Mouse (Mus musculus): ENCODE measurements around the gene Npr1. TPM values are rescaled to one million over a fixed set of nuclear protein-coding genes. Genes with fewer than 3 reads are reported as not detected.

Gene Npr1
- total RNA-seq, 2 experiments from 2014 or later: 35.4 to 37.8 TPM

- peak; percentile 37 to 48 for DNase-seq
- intact Hi-C loops (cut with DNase I): loop anchor here (1.0 kb wide), 1 partner anchor 12 kb away; the partner anchor contains the start of gene Ints3
These were observed 20.1 kb downstream of the Npr1 start for GRCm38 (mm10) chr3:90445417-90446200.

- intact Hi-C loops (cut with DNase I): no loop called here
- no peak for DNase-seq
These were observed 21.7 kb downstream of the Npr1 start for GRCm38 (mm10) chr3:90443977-90444376.

GRCm38 (mm10) chr3:90440756-90441155, 24.9 kb downstream of the Npr1 start:
- DNase-seq: no peak
- intact Hi-C loops (cut with DNase I): no loop called here

GRCm38 (mm10) chr3:90437131-90437530, 28.5 kb downstream of the Npr1 start:
- DNase-seq: no peak
- intact Hi-C loops (cut with DNase I): no loop called here

GRCm38 (mm10) chr3:90434073-90434730, 31.5 kb downstream of the Npr1 start:
- intact Hi-C loops (cut with DNase I): loop anchor here (5.0 kb wide), 1 partner anchor 33 kb away; the partner anchor contains the start of gene Npr1
- DNase-seq: no peak

GRCm38 (mm10) chr3:90433381-90434020, 32.2 kb downstream of the Npr1 start, which contains the start of gene Ints3:
Gene Ints3, minus strand, starts transcription at chr3:90433622.
- intact Hi-C loops (cut with DNase I): loop anchor here (1.0 to 5.0 kb wide), 2 partner anchors 13 to 34 kb away; partner anchors contain the start of gene Npr1
- DNase-seq: peak; percentile 100

- no peak for DNase-seq
- intact Hi-C loops (cut with DNase I): loop anchor here (1.0 to 5.0 kb wide), 2 partner anchors 13 to 34 kb away; partner anchors contain the start of gene Npr1
These were observed 32.9 kb downstream of the Npr1 start for GRCm38 (mm10) chr3:90432811-90433219.

- no peak for DNase-seq
- intact Hi-C loops (cut with DNase I): loop anchor here (5.0 kb wide), 1 partner anchor 35 kb away; the partner anchor contains the start of gene Npr1
These were observed 33.3 kb downstream of the Npr1 start for GRCm38 (mm10) chr3:90432348-90432747.

- DNase-seq: no peak
- intact Hi-C loops (cut with DNase I): no loop called here
These were observed 36.1 kb downstream of the Npr1 start for GRCm38 (mm10) chr3:90429576-90429975.

GRCm38 (mm10) chr3:90428186-90428585, 37.5 kb downstream of the Npr1 start:
- intact Hi-C loops (cut with DNase I): no loop called here
- DNase-seq: peak in 1 of 2 experiments; percentile 46

- intact Hi-C loops (cut with DNase I): no loop called here
- no peak for DNase-seq
These were observed 38.1 kb downstream of the Npr1 start for GRCm38 (mm10) chr3:90427574-90427973.

- intact Hi-C loops (cut with DNase I): no loop called here
- DNase-seq: no peak
These were observed 40.2 kb downstream of the Npr1 start for GRCm38 (mm10) chr3:90425499-90425898.

GRCm38 (mm10) chr3:90423549-90423948, 42.1 kb downstream of the Npr1 start:
- DNase-seq: no peak
- intact Hi-C loops (cut with DNase I): no loop called here

GRCm38 (mm10) chr3:90420696-90421095, 45.0 kb downstream of the Npr1 start:
- no peak for DNase-seq
- intact Hi-C loops (cut with DNase I): no loop called here

- DNase-seq: no peak
- intact Hi-C loops (cut with DNase I): loop anchor here (10.0 kb wide), 1 partner anchor 242 kb away; the partner anchor contains the start of gene S100a7a
These were observed 52.7 kb downstream of the Npr1 start for GRCm38 (mm10) chr3:90413011-90413396.

GRCm38 (mm10) chr3:90412312-90413010, 53.2 kb downstream of the Npr1 start:
- intact Hi-C loops (cut with DNase I): loop anchor here (1.0 to 10.0 kb wide), 2 partner anchors 54 to 242 kb away; partner anchors contain the start of gene S100a7a
- peak; percentile 81 to 87 for DNase-seq

- DNase-seq: no peak
- intact Hi-C loops (cut with DNase I): no loop called here
These were observed 56.9 kb downstream of the Npr1 start for GRCm38 (mm10) chr3:90408721-90409120.

- DNase-seq: no peak
- intact Hi-C loops (cut with DNase I): no loop called here
These were observed 59.3 kb downstream of the Npr1 start for GRCm38 (mm10) chr3:90406414-90406813.

- DNase-seq: no peak
- intact Hi-C loops (cut with DNase I): no loop called here
These were observed 61.1 kb downstream of the Npr1 start for GRCm38 (mm10) chr3:90404609-90405008.

- DNase-seq: no peak
- intact Hi-C loops (cut with DNase I): no loop called here
These were observed 61.5 kb downstream of the Npr1 start for GRCm38 (mm10) chr3:90404121-90404520.
